Mouse (Mus musculus) megakaryocyte, embryonic 14.5 days (primary cell): Measurements from ENCODE around the gene Slc39a11.

Experiments used
- FLI1 ChIP-seq: IDR thresholded peaks from 2 replicates; pipeline ENCODE4 v1.6.1; 2012; ENCODE audit warnings: low read length, inconsistent platforms, mixed read lengths
- GATA1 ChIP-seq: IDR thresholded peaks from 3 replicates; pipeline ENCODE4 v1.6.1; 2012; ENCODE audit warnings: mixed read lengths, low read length, inconsistent platforms, borderline replicate concordance

DNA sequence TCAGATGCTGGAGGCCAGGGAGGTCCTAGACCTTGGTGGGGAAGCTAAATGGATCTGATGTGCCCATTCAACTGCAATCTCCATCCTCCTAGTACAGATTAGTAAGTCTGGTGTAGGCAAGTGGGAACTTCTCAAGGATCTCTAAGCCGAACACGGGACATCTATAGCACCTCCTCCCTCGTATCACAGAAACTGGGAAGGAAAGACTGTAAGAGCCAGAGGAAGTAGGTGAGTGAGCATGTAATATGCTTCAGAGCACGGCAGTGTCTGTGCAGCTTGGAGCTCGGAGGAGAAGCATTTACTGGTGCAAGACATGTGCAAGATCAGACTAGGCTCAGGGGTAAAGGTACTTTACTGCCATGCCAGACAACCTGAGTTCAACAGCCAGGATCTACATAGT, 19.0 kb upstream of the Slc39a11 start:
- TF ChIP-seq GATA1, result no peak
- no peak for TF ChIP-seq FLI1
